Mouse (Mus musculus) liver, postnatal 0 days (tissue): ENCODE measurements around the gene Gadl1. TPM values are rescaled to one million over a fixed set of nuclear protein-coding genes. Genes with fewer than 3 reads are reported as not detected.

Source experiments
- ATAC-seq: fragments of 200-750 bp; cut with Nextera tagmentation; 2 replicates; pipeline ENCODE4 v1.8.0; 2017; ENCODE audit warnings: mild to moderate bottlenecking, moderate library complexity
- DNase-seq: peaks from one replicate; pipeline ENCODE4 v3.0.0-alpha.2; 2016
- H3K27ac ChIP-seq: fragments of 300-500 bp; sonication (generic); 2 replicates; pipeline ENCODE4 v1.5.1; 2014; ENCODE audit warnings: antibody characterized with exemption, moderate library complexity, mild to moderate bottlenecking, low read depth
- H3K27me3 ChIP-seq: fragments of 300-500 bp; sonication (generic); 2 replicates; pipeline ENCODE4 v1.6.1; 2014; ENCODE audit warnings: low read length, control low read depth, mixed read lengths; ENCODE audit not compliant: insufficient read depth
- H3K36me3 ChIP-seq: fragments of 300-500 bp; sonication (generic); replicated peaks from 2 replicates; pipeline ENCODE4 v1.6.1; 2014; ENCODE audit warnings: mild to moderate bottlenecking, control low read depth, low read length, moderate library complexity, mixed read lengths; ENCODE audit not compliant: insufficient read depth
- H3K4me1 ChIP-seq: fragments of 300-500 bp; sonication (generic); 2 replicates; pipeline ENCODE4 v1.6.1; 2014; ENCODE audit warnings: antibody characterized with exemption, mild to moderate bottlenecking, control low read depth; ENCODE audit not compliant: insufficient read depth
- H3K4me2 ChIP-seq: fragments of 300-500 bp; sonication (generic); 2 replicates; pipeline ENCODE4 v1.6.1; 2014; ENCODE audit warnings: low read depth, mild to moderate bottlenecking, low read length, moderate library complexity, mixed read lengths
- H3K4me3 ChIP-seq: fragments of 300-500 bp; sonication (generic); 2 replicates; pipeline ENCODE4 v1.5.1; 2014; ENCODE audit warnings: low read depth, low read length
- H3K9ac ChIP-seq: fragments of 300-500 bp; sonication (generic); replicated peaks from 2 replicates; pipeline ENCODE4 v1.6.1; 2014; ENCODE audit warnings: mild to moderate bottlenecking, moderate library complexity
- H3K9me3 ChIP-seq: fragments of 300-500 bp; sonication (generic); 2 replicates; pipeline ENCODE4 v1.6.1; 2016; ENCODE audit warnings: mild to moderate bottlenecking, control low read depth, low read length, mixed read lengths
- CTCF ChIP-seq: sonication (generic); IDR thresholded peaks from 2 replicates; pipeline ENCODE4 v1.5.1; 2016; ENCODE audit warnings: antibody characterized with exemption, low read depth
- EP300 ChIP-seq: IDR thresholded peaks from 2 replicates; pipeline ENCODE4 v1.6.1; 2016; ENCODE audit warnings: antibody characterized with exemption, low read depth, mild to moderate bottlenecking
- WGBS: fragments of 180-500 bp; shearing (Covaris S2); extraction: QIAGEN DNeasy Blood & Tissue Kit; methylation state at CpG from one replicate; pipeline ENCODE4 v1.1.7; 2014; ENCODE audit not compliant: insufficient replicate concordance; 5-methylcytosine and 5-hydroxymethylcytosine counted together
- polyA plus RNA-seq: library from polyadenylated mRNA; unstranded; fragments of >200 nt; fragmentation: Nextera tagmentation; extraction: Ambion mirVana; gene quantifications from 2 replicates; pipeline ENCODE4 v1.2.1, GENCODE M21; 2015

Gene Gadl1
- polyA plus RNA-seq, 1 experiment from 2014 or later, result 0.19 TPM

GRCm38 (mm10) chr9:116119990-116120389, 210.7 kb downstream of the Gadl1 start:
- no peak for TF ChIP-seq EP300
- no peak for DNase-seq
- Histone ChIP-seq H3K36me3 (peaks cover 39% of the 10 kb centered on the region), H3K9ac (no peak overlapping the region), H3K27ac (no peak overlapping the region), H3K9me3 (no peaks in the 10 kb centered on the region), H3K4me3 (no peak overlapping the region), H3K4me2 (no peak overlapping the region), H3K4me1 (peaks cover 6% of the 10 kb centered on the region), H3K27me3 (no peaks in the 10 kb centered on the region)
- WGBS, result 75% methylated on average over 7 of the region's 7 CpGs
- no peak for ATAC-seq

- Histone ChIP-seq H3K4me2 (no peak overlapping the region), H3K36me3 (peaks cover 46% of the 10 kb centered on the region), H3K27me3 (no peaks in the 10 kb centered on the region), H3K9me3 (no peaks in the 10 kb centered on the region), H3K9ac (no peak overlapping the region), H3K27ac (no peak overlapping the region), H3K4me1 (peaks cover 6% of the 10 kb centered on the region), H3K4me3 (no peak overlapping the region)
- ATAC-seq, result no peak
- WGBS, result 81% methylated on average over 7 of the region's 7 CpGs
- no peak for DNase-seq
- TF ChIP-seq CTCF (no peak), EP300 (no peak)
Observed at GRCm38 (mm10) chr9:116121472-116121871, 212.2 kb downstream of the Gadl1 start.

DNA sequence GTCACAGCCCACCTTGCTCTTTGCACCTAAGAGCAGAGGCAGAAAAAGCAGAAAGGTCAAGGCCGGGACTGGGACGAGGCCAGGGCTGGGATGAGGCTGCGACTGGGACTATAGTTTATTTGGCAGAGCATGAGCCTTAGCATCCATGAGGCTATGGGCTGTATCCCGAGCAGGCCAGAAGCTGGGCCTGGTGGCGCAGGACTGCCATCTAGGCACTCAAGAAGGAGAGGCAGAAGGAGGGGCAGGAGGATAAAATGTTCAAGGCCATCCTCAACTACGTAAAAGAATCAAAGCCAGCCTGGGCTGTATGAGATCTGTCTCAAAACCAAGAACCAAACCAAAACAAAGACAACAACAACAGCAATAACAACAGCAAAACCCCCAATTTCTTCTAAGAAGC, 213.3 kb downstream of the Gadl1 start:
- no peak for ATAC-seq
- Histone ChIP-seq H3K27ac (peak overlapping the region; percentile 39; the same call in 1 of the 2 replicates), H3K4me2 (no peak overlapping the region), H3K27me3 (no peaks in the 10 kb centered on the region), H3K4me3 (no peak overlapping the region), H3K4me1 (peaks cover 6% of the 10 kb centered on the region), H3K9me3 (no peaks in the 10 kb centered on the region), H3K36me3 (peaks cover 50% of the 10 kb centered on the region; the same call in 1 of the 2 replicates), H3K9ac (no peak overlapping the region; the same call in 1 of the 2 replicates)
- no peak for DNase-seq
- WGBS, result 64% methylated on average over 6 of the region's 6 CpGs
- peak; percentile 22; the same call in 1 of the 2 replicates for TF ChIP-seq CTCF
- TF ChIP-seq EP300, result no peak

DNA sequence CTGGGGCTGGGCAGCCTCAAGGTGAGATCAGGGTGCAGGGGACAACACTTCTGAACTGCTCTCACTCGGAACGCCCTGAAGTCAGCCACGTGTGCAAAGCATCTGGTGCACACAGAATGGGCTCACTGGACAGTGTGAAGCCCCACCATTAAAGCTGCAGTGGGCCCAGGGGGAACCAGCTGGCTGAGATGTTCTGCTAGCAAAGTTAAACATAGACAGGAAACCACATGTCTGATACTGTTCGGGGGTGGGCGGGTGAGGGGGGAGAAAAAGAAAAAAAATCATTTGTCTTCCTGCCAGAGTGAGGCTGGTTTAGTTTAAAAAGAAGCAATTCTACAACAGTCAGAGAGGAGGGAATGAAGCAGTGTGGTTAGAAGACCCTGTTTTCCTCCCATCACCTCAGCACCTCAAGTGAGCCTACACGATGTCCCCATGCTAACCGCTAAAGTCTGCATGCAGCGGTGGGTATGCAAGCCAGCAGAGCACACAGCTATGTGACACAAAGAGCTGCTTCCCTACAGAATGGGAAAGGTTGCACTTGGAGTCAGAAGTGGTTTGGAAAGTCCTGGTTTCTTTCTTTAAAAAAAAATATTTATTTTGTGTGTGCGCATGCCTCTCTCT, 213.8 kb downstream of the Gadl1 start:
- Histone ChIP-seq H3K9ac (no peak overlapping the region; the same call in 1 of the 2 replicates), H3K4me2 (no peak overlapping the region), H3K36me3 (peaks cover 50% of the 10 kb centered on the region), H3K4me3 (no peak overlapping the region), H3K27ac (peak overlapping the region; percentile 49; the same call in 1 of the 2 replicates), H3K9me3 (no peaks in the 10 kb centered on the region), H3K4me1 (peaks cover 6% of the 10 kb centered on the region), H3K27me3 (no peaks in the 10 kb centered on the region)
- TF ChIP-seq EP300, result no peak
- TF ChIP-seq CTCF, result no peak
- DNase-seq, result peak; percentile 55
- ATAC-seq, result peak; percentile 63
- WGBS, result 23% methylated on average over 9 of the region's 9 CpGs
